Mouse (Mus musculus) neural tube, embryonic 13.5 days (tissue): Measurements from ENCODE around the gene Epb41l3. TPM values are rescaled to one million over a fixed set of nuclear protein-coding genes. Genes with fewer than 3 reads are reported as not detected.

ENCODE experiments used
- ATAC-seq: fragments of 200-750 bp; cut with Nextera tagmentation; 2 replicates; pipeline ENCODE4 v1.8.0; 2017; ENCODE audit warnings: low read depth, mild to moderate bottlenecking, moderate TSS enrichment, moderate library complexity
- H3K27ac ChIP-seq: fragments of 300-500 bp; sonication (generic); replicated peaks from 2 replicates; pipeline ENCODE4 v1.5.1; 2015; ENCODE audit warnings: moderate library complexity, mild to moderate bottlenecking, inconsistent platforms
- H3K27me3 ChIP-seq: fragments of 300-500 bp; sonication (generic); 2 replicates; pipeline ENCODE4 v1.6.1; 2015; ENCODE audit warnings: mild to moderate bottlenecking, inconsistent platforms
- H3K36me3 ChIP-seq: fragments of 300-500 bp; sonication (generic); 2 replicates; pipeline ENCODE4 v1.6.1; 2015; ENCODE audit warnings: mild to moderate bottlenecking, inconsistent platforms
- H3K4me1 ChIP-seq: fragments of 300-500 bp; sonication (generic); replicated peaks from 2 replicates; pipeline ENCODE4 v1.6.1; 2015; ENCODE audit warnings: inconsistent platforms
- H3K4me2 ChIP-seq: fragments of 300-500 bp; sonication (generic); 2 replicates; pipeline ENCODE4 v1.6.1; 2015; ENCODE audit warnings: inconsistent platforms, mild to moderate bottlenecking, moderate library complexity
- H3K4me3 ChIP-seq: fragments of 300-500 bp; sonication (generic); 2 replicates; pipeline ENCODE4 v1.5.1; 2015; ENCODE audit warnings: mild to moderate bottlenecking, inconsistent platforms
- H3K9ac ChIP-seq: fragments of 300-500 bp; sonication (generic); 2 replicates; pipeline ENCODE4 v1.6.1; 2015; ENCODE audit warnings: moderate library complexity, mild to moderate bottlenecking, inconsistent platforms
- H3K9me3 ChIP-seq: fragments of 300-500 bp; sonication (generic); 2 replicates; pipeline ENCODE4 v1.6.1; 2016; ENCODE audit warnings: inconsistent platforms
- WGBS: fragments of 180-500 bp; shearing (Covaris S2); methylation state at CpG from one replicate; pipeline ENCODE4 v1.1.7; 2015; 5-methylcytosine and 5-hydroxymethylcytosine counted together
- polyA plus RNA-seq: library from polyadenylated mRNA; unstranded; fragments of >200 nt; fragmentation: Nextera tagmentation; extraction: Ambion mirVana; gene quantifications from 2 replicates; pipeline ENCODE4 v1.2.1, GENCODE M21; 2015

Gene Epb41l3
- polyA plus RNA-seq, 1 experiment from 2014 or later, result 121 TPM

- H3K4me1 ChIP-seq, result peaks cover 49% of the 10 kb centered on the region
- no peak overlapping the region for H3K4me3 ChIP-seq
- no peak for ATAC-seq
- WGBS, result 74% methylated on average over 5 of the region's 5 CpGs
- H3K9ac ChIP-seq, result no peak overlapping the region
- H3K9me3 ChIP-seq, result no peaks in the 10 kb centered on the region
- no peaks in the 10 kb centered on the region for H3K27me3 ChIP-seq
- no peaks in the 10 kb centered on the region for H3K36me3 ChIP-seq
- H3K4me2 ChIP-seq, result no peak overlapping the region
- no peak overlapping the region for H3K27ac ChIP-seq
These were observed 154.0 kb downstream of the Epb41l3 start for GRCm38 (mm10) chr17:69229451-69229850.

DNA sequence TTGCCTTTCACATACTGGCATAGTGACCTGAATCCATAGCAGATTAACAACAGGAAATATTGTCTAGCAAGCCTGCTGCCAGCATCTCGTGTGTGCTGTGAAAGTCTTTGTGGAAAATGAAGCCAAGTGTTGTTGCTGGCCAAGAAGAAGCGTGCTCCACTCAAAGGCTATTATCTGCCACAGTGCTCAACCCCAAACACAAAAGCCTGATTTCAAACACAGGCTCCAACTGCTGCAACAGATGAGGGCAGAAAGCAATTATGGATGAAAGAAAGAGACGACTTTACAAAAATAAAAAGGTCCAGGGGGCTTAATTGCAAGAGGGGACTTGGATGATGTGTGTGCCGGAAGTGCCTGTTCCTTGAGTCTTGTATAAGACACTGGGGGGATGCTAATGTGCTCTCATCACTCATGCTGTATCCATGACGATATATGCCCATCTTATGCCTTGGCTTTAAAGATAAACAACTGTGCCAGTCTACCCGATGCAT lies 154.7 kb downstream of the Epb41l3 start:
- H3K9me3 ChIP-seq, result no peaks in the 10 kb centered on the region
- no peak overlapping the region for H3K4me2 ChIP-seq
- H3K4me3 ChIP-seq, result no peak overlapping the region
- no peak overlapping the region for H3K9ac ChIP-seq
- peaks cover 49% of the 10 kb centered on the region for H3K4me1 ChIP-seq
- no peaks in the 10 kb centered on the region for H3K36me3 ChIP-seq
- no peak for ATAC-seq
- H3K27ac ChIP-seq, result peak overlapping the region; percentile 34
- H3K27me3 ChIP-seq, result no peaks in the 10 kb centered on the region
- WGBS, result 24% methylated on average over 6 of the region's 6 CpGs

GRCm38 (mm10) chr17:69231360-69231759 lies 155.9 kb downstream of the Epb41l3 start:
- no peak overlapping the region for H3K4me3 ChIP-seq
- H3K9ac ChIP-seq, result no peak overlapping the region
- peak; percentile 32; the same call in 1 of the 2 replicates for ATAC-seq
- H3K4me1 ChIP-seq, result peaks cover 49% of the 10 kb centered on the region
- H3K36me3 ChIP-seq, result no peaks in the 10 kb centered on the region
- no peaks in the 10 kb centered on the region for H3K27me3 ChIP-seq
- peak overlapping the region; percentile 72 for H3K27ac ChIP-seq
- no peak overlapping the region for H3K4me2 ChIP-seq
- WGBS, result 45% methylated on average over 5 of the region's 5 CpGs
- no peaks in the 10 kb centered on the region for H3K9me3 ChIP-seq

DNA sequence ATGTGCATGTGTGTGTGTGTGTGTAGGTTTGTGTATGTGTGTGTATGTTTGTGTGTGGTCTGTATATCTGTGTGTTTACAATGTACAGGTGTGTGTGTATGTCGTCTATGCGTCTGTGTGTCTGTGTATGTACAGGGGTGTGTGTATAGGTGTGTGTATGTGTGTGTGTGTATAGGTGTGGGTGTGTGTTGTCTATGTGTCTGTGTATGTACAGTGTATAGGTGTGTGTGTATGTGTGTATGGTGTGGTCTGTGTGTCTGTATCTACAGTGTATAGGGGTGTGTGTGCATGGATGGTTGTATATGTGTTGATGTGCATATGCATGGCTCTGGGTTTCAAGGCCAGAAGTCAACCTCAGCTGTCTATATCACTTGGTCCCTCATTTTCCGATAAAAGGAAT lies 161.7 kb downstream of the Epb41l3 start:
- Histone ChIP-seq H3K4me1 (peaks cover 1% of the 10 kb centered on the region; the same call in 1 of the 2 replicates), H3K27ac (no peak overlapping the region), H3K4me2 (no peak overlapping the region), H3K36me3 (no peaks in the 10 kb centered on the region), H3K9me3 (no peaks in the 10 kb centered on the region), H3K27me3 (no peaks in the 10 kb centered on the region), H3K9ac (no peak overlapping the region), H3K4me3 (no peak overlapping the region)
- peak; percentile 34; the same call in 1 of the 2 replicates for ATAC-seq
- WGBS, result 96% methylated on average over 3 of the region's 3 CpGs

DNA sequence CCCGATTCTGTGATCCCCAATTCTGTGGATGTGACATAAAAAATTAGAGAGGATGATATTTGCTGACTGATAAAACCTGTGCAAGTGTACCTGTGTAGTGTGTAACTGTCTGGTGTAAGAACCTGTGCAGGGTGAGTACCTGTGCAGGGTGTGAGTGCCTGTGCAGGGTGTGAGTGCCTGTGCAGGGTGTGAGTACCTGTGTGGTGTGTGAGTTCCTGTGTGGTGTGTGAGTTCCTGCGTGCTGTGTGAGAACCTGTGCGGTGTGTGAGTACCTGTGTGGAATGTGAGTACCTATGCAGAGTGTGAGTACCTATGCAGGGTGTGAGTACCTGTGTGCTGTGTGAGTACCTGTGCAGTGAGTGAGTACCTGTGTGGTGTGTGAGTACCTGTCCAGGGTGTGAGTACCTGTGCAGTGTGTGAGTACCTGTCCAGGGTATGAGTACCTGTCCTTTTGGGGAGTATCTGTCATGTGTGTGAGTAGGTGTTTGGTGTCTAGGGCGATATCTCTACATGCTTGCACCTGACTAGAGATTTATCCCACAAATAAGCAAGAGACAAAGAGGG lies 163.4 kb downstream of the Epb41l3 start:
- peak; percentile 45; the same call in 1 of the 2 replicates for ATAC-seq
- no peaks in the 10 kb centered on the region for H3K4me1 ChIP-seq
- no peak overlapping the region for H3K4me2 ChIP-seq
- 95% methylated on average over 4 of the region's 4 CpGs for WGBS
- no peak overlapping the region for H3K9ac ChIP-seq
- H3K36me3 ChIP-seq, result no peaks in the 10 kb centered on the region
- H3K9me3 ChIP-seq, result no peaks in the 10 kb centered on the region
- no peak overlapping the region for H3K4me3 ChIP-seq
- H3K27ac ChIP-seq, result no peak overlapping the region; the same call in 1 of the 2 replicates
- H3K27me3 ChIP-seq, result no peaks in the 10 kb centered on the region

DNA sequence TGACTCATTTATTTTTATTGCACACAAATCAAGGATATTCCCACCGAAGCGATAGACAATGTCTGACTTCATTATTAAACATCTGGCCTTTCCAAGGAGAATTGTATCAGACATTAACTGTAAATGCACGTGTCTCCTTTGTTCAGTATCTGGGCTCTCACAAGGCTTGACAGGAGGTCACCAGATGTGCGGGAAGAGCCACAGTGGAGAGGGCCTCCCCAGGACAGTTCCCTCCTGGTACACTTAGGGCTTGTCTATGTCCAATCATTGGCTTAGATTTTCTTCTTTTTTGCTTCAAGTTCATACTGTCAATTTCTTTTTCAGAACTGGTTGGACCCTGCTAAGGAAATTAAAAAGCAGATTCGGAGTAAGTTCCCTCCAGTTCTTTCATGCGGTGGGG lies 163.9 kb downstream of the Epb41l3 start:
- H3K9ac ChIP-seq, result no peak overlapping the region
- H3K36me3 ChIP-seq, result no peaks in the 10 kb centered on the region
- WGBS, result 59% methylated on average over 6 of the region's 6 CpGs
- ATAC-seq, result peak; percentile 36; the same call in 1 of the 2 replicates
- H3K4me2 ChIP-seq, result no peak overlapping the region
- H3K27me3 ChIP-seq, result no peaks in the 10 kb centered on the region
- no peak overlapping the region; the same call in 1 of the 2 replicates for H3K27ac ChIP-seq
- H3K4me1 ChIP-seq, result no peaks in the 10 kb centered on the region
- H3K4me3 ChIP-seq, result no peak overlapping the region
- no peaks in the 10 kb centered on the region for H3K9me3 ChIP-seq

DNA sequence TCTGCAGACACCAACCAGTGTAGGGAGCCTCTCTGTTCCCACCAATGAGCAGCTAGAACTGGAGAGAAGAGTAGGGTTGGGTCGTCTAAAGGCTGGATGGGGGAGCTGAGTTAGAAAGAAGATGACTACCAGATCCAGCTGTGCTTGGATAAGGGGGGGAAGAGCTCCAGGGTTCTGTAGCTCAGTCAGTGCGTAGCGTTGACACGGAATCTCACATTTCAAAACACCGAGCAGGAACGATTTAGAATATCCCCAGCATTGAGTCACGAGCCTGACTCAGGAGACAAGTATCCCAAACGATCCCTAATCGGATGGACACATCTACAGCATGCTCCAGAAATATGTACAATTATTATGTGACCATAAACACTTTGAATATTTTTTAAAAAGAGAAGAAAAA lies 180.4 kb downstream of the Epb41l3 start:
- no peak overlapping the region for H3K4me2 ChIP-seq
- no peak overlapping the region for H3K4me3 ChIP-seq
- H3K4me1 ChIP-seq, result peaks cover 3% of the 10 kb centered on the region
- no peaks in the 10 kb centered on the region for H3K27me3 ChIP-seq
- no peak overlapping the region for H3K27ac ChIP-seq
- H3K9ac ChIP-seq, result no peak overlapping the region
- H3K9me3 ChIP-seq, result no peaks in the 10 kb centered on the region
- WGBS, result 77% methylated on average over 9 of the region's 9 CpGs
- H3K36me3 ChIP-seq, result peaks cover 10% of the 10 kb centered on the region; the same call in 1 of the 2 replicates
- no peak for ATAC-seq

DNA sequence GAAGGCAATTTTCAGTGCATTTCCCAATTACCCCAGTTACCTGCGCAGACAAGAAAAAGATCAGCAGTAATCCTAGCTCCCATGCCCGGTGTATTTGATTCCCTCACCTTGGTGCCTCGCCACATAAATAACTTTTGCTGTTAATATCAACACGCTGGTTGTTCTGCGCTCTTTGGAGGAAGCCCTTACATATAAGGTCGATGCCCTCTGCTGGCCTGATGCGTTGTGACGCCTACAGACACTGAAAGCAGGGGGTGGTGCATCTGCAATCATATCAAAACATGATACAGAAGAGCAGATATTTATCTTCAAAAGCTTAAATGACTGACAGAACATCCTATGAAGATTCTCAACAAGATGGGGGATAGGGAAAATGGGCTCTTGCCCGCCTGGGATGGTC lies 181.0 kb downstream of the Epb41l3 start:
- no peaks in the 10 kb centered on the region for H3K9me3 ChIP-seq
- peaks cover 9% of the 10 kb centered on the region for H3K4me1 ChIP-seq
- no peaks in the 10 kb centered on the region for H3K27me3 ChIP-seq
- no peak overlapping the region for H3K4me2 ChIP-seq
- WGBS, result 55% methylated on average over 9 of the region's 9 CpGs
- H3K36me3 ChIP-seq, result peaks cover 10% of the 10 kb centered on the region; the same call in 1 of the 2 replicates
- no peak overlapping the region for H3K27ac ChIP-seq
- no peak overlapping the region for H3K4me3 ChIP-seq
- peak; percentile 45; the same call in 1 of the 2 replicates for ATAC-seq
- H3K9ac ChIP-seq, result no peak overlapping the region

DNA sequence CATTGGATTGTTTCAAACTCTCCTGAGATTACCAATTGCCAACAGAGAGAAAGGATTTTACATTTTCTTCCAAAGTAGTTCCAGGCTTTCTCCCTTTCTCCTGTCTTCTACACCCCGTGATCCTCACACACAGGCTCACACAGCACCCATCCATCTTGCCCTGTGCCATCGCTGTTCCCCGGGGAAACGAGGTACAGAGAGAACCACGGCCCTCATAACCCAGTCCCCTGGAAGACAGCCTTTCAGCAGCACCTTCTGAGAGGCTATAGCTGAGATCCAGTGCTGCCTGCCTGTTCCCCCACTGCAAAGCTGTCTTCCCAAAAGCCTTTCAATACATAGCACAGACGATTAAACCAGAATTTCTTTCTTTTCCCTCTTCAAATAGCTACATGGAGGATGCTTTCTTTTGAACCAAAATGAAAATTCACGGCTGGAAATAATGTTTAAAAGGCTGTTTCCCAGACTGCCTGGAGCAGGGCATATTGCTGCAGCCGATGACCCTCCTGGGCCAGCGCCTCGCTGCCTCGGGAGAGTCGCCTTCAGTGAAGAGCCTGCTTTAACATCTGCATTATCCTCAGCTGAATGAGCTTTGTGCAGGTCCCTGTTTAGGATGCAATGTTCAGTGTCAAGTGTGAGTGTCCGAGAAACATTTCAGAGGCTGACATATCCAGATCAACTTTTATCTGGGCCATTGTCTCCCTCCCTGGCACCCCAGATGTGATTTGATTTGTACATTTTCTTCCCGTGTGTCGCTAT lies 188.5 kb downstream of the Epb41l3 start:
- no peaks in the 10 kb centered on the region for H3K27me3 ChIP-seq
- H3K4me3 ChIP-seq, result no peak overlapping the region
- H3K4me1 ChIP-seq, result peaks cover 32% of the 10 kb centered on the region
- no peaks in the 10 kb centered on the region for H3K9me3 ChIP-seq
- peaks cover 2% of the 10 kb centered on the region; the same call in 1 of the 2 replicates for H3K36me3 ChIP-seq
- H3K9ac ChIP-seq, result peak overlapping the region; percentile 55
- ATAC-seq, result no peak
- WGBS, result 48% methylated on average over 15 of the region's 15 CpGs
- H3K4me2 ChIP-seq, result no peak overlapping the region
- H3K27ac ChIP-seq, result peak overlapping the region; percentile 74

DNA sequence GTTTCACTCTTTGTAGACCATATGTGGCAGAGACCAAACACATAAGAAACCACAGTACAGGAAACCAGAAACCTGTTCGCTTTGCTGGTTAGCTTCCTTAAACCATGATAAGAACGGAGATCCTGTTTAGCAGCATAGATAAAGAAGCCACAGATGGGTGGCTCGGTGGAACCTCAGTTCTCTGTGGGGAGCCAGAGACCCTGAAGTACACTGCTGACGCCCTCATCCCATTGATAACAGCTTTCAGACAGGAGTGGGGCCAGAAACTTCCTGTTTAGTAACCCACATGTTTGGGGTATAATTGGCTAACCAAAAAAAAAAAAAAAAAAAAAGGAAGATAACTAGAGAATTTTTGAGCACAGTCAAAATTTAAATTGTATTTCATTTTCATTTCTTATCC lies 189.7 kb downstream of the Epb41l3 start:
- WGBS, result 61% methylated on average over 4 of the region's 4 CpGs
- H3K36me3 ChIP-seq, result no peaks in the 10 kb centered on the region
- H3K4me1 ChIP-seq, result peaks cover 32% of the 10 kb centered on the region
- H3K9me3 ChIP-seq, result no peaks in the 10 kb centered on the region
- H3K4me2 ChIP-seq, result no peak overlapping the region
- H3K4me3 ChIP-seq, result no peak overlapping the region
- no peak overlapping the region for H3K27ac ChIP-seq
- ATAC-seq, result no peak
- no peak overlapping the region for H3K9ac ChIP-seq
- H3K27me3 ChIP-seq, result no peaks in the 10 kb centered on the region

GRCm38 (mm10) chr17:69265759-69266463 lies 190.4 kb downstream of the Epb41l3 start:
- Histone ChIP-seq H3K9ac (no peak overlapping the region), H3K36me3 (no peaks in the 10 kb centered on the region), H3K9me3 (no peaks in the 10 kb centered on the region), H3K4me1 (peaks cover 28% of the 10 kb centered on the region), H3K27me3 (no peaks in the 10 kb centered on the region), H3K4me3 (no peak overlapping the region), H3K4me2 (no peak overlapping the region), H3K27ac (no peak overlapping the region)
- ATAC-seq, result no peak
- 52% methylated on average over 17 of the region's 17 CpGs for WGBS

GRCm38 (mm10) chr17:69266936-69267335 lies 191.5 kb downstream of the Epb41l3 start:
- no peak overlapping the region for H3K4me2 ChIP-seq
- no peaks in the 10 kb centered on the region for H3K27me3 ChIP-seq
- no peak overlapping the region for H3K9ac ChIP-seq
- no peak for ATAC-seq
- no peak overlapping the region for H3K4me3 ChIP-seq
- H3K36me3 ChIP-seq, result no peaks in the 10 kb centered on the region
- H3K27ac ChIP-seq, result no peak overlapping the region
- H3K9me3 ChIP-seq, result no peaks in the 10 kb centered on the region
- peaks cover 22% of the 10 kb centered on the region for H3K4me1 ChIP-seq
- WGBS, result 76% methylated on average over 5 of the region's 5 CpGs
